Mouse (Mus musculus): Measurements from ENCODE around the gene Ppp3ca. TPM values are rescaled to one million over a fixed set of nuclear protein-coding genes. Genes with fewer than 3 reads are reported as not detected.

The Ppp3ca gene
- total and polyA plus RNA-seq, 3 experiments = 63.4 to 143 (median 130) TPM

- DNase-seq (ENCODE audit: extremely low read depth) = no peak
- TF ChIP-seq BHLHE40 (IDR thresholded peaks at IDR 0.05; ENCODE audit: low read depth, low read length) (no peak), ZC3H11A (IDR thresholded peaks at IDR 0.05; ENCODE audit: low read depth, low read length) (no peak), MAX (IDR thresholded peaks at IDR 0.05; ENCODE audit: low read length) (no peak), RAD21 (IDR thresholded peaks at IDR 0.05; ENCODE audit: low read depth, low read length) (no peak), SMC3 (IDR thresholded peaks at IDR 0.05; ENCODE audit: low read depth, low read length) (no peak), USF1 (IDR thresholded peaks at IDR 0.05; ENCODE audit: low read depth, low read length) (no peak), UBTF (IDR thresholded peaks at IDR 0.05; ENCODE audit: low read depth, low read length) (no peak), EP300 (IDR thresholded peaks at IDR 0.05; ENCODE audit: low read length) (no peak), E2F4 (IDR thresholded peaks at IDR 0.05; ENCODE audit: insufficient replicate concordance, low read depth, low read length) (no peak), KAT2A (IDR thresholded peaks at IDR 0.05; ENCODE audit: insufficient replicate concordance, low read length) (no peak), ZKSCAN1 (IDR thresholded peaks at IDR 0.05; ENCODE audit: borderline replicate concordance, low read depth, low read length) (no peak), ZMIZ1 (IDR thresholded peaks at IDR 0.05; ENCODE audit: low read depth, low read length) (no peak), SIN3A (IDR thresholded peaks at IDR 0.05; ENCODE audit: low read length) (no peak), GABPA (IDR thresholded peaks at IDR 0.05; ENCODE audit: insufficient replicate concordance, low read depth, low read length) (no peak), JUN (IDR thresholded peaks at IDR 0.05; ENCODE audit: insufficient read depth, low read depth, low read length) (no peak), NRF1 (IDR thresholded peaks at IDR 0.05; ENCODE audit: low read depth, low read length) (no peak)
- Histone ChIP-seq H3K9me3 (replicated peaks; ENCODE audit: low read length) (no peaks in the 10 kb centered on the region), H3K9ac (ENCODE audit: insufficient read depth, low read depth) (no peak overlapping the region), H3K4me2 (ENCODE audit: insufficient read depth, low read depth, poor library complexity, severe bottlenecking) (no peak overlapping the region), H3K27me3 (replicated peaks) (no peaks in the 10 kb centered on the region), H3K4me1 (ENCODE audit: control insufficient read depth in 1 of 2, insufficient read depth in 2 of 2) (peaks cover 16 to 17% of the 10 kb centered on the region in 2 experiments), H3K27ac (ENCODE audit: insufficient read depth, low read depth) (no peak overlapping the region), H3K79me2 (replicated peaks; ENCODE audit: control insufficient read depth, extremely low read depth, insufficient read depth, poor library complexity, severe bottlenecking) (no peaks in the 10 kb centered on the region), H3K4me3 (replicated peaks in 1 of 3; ENCODE audit: low read depth in 2 of 3, low read length in 2 of 3, poor library complexity in 1 of 3) (no peak overlapping the region), H3K36me3 (replicated peaks in 1 of 2; ENCODE audit: control insufficient read depth in 1 of 2, insufficient read depth in 1 of 2, low read length in 1 of 2) (no peaks in the 10 kb centered on the region)
- in situ Hi-C loops (cut with MboI; ENCODE audit: low pct_ligation_motif_present, low pct_unique_long_range_greater_than_20kb, low sequenced_read_pairs) (no loop called here), dilution Hi-C loops (cut with MboI; ENCODE audit: extremely low pct_ligation_motif_present, extremely low pct_unique_long_range_greater_than_20kb, low sequenced_read_pairs) (no loop called here)
Measured at GRCm38 (mm10) chr3:136945550-136945949, 275.6 kb downstream of the Ppp3ca start.

DNA sequence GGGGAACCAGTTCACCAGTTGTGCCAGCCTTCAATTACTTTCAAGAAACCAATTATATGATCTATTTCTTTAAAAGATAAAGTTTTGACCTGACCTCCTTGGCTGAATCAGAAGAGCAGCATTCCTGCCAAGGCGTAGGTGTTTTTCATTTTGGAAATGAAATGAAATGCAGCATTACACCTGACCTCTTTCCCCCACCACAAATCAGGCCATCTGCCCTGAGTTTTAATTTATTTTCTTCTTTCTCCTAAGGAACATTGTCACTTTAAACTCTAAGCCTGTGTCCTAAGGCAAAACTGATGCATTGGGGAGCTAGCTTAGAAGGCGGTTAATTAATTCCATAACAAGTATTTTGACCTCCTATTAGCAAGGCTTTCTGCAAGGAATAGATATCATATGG, 276.7 kb downstream of the Ppp3ca start:
- TF ChIP-seq USF1 (IDR thresholded peaks at IDR 0.05; ENCODE audit: low read depth, low read length) (no peak), POLR2A (IDR thresholded peaks at IDR 0.05; ENCODE audit: low read depth, low read length) (no peak), TCF12 (IDR thresholded peaks at IDR 0.05; ENCODE audit: low read depth, low read length) (no peak), JUND (conservative IDR thresholded peaks at IDR 0.05; ENCODE audit: low read depth, low read length) (no peak), MEF2A (IDR thresholded peaks at IDR 0.05; ENCODE audit: borderline replicate concordance, low read depth, low read length) (no peak), HCFC1 (IDR thresholded peaks at IDR 0.05; ENCODE audit: low read depth, low read length) (no peak), CHD1 (IDR thresholded peaks at IDR 0.05; ENCODE audit: low read depth, low read length) (no peak), MAX (IDR thresholded peaks at IDR 0.05; ENCODE audit: low read length) (no peak), MAFK (IDR thresholded peaks at IDR 0.05; ENCODE audit: insufficient replicate concordance, low read length) (no peak), ETS1 (conservative IDR thresholded peaks at IDR 0.05; ENCODE audit: low read depth, low read length) (no peak), RCOR1 (conservative IDR thresholded peaks at IDR 0.05; ENCODE audit: low read depth, low read length) (no peak)
- dilution Hi-C loops (cut with MboI; ENCODE audit: extremely low pct_ligation_motif_present, extremely low pct_unique_long_range_greater_than_20kb, low sequenced_read_pairs) = no loop called here

More for the DNA sequence above, 276.7 kb downstream of the Ppp3ca start:
- DNase-seq (ENCODE audit: extremely low read depth) = no peak
- no peaks in the 10 kb centered on the region for H3K79me2 ChIP-seq (replicated peaks; ENCODE audit: control insufficient read depth, extremely low read depth, insufficient read depth, poor library complexity, severe bottlenecking)
- H3K4me2 ChIP-seq (ENCODE audit: insufficient read depth, low read depth, poor library complexity, severe bottlenecking) = no peak overlapping the region
- no peaks in the 10 kb centered on the region for H3K9me3 ChIP-seq (replicated peaks; ENCODE audit: low read length)
- no peak overlapping the region for H3K9ac ChIP-seq (ENCODE audit: insufficient read depth, low read depth)
- peaks cover 6 to 8% of the 10 kb centered on the region in 2 experiments for H3K4me1 ChIP-seq (ENCODE audit: control insufficient read depth in 1 of 2, insufficient read depth in 2 of 2)
- in situ Hi-C loops (cut with MboI; ENCODE audit: low pct_ligation_motif_present, low pct_unique_long_range_greater_than_20kb, low sequenced_read_pairs) = no loop called here
- H3K27ac ChIP-seq (ENCODE audit: insufficient read depth, low read depth) = no peak overlapping the region
- H3K4me3 ChIP-seq (replicated peaks in 1 of 3; ENCODE audit: low read depth in 2 of 3, low read length in 2 of 3, poor library complexity in 1 of 3) = no peak overlapping the region
- no peaks in the 10 kb centered on the region for H3K36me3 ChIP-seq (replicated peaks in 1 of 2; ENCODE audit: control insufficient read depth in 1 of 2, insufficient read depth in 1 of 2, low read length in 1 of 2)
- no peaks in the 10 kb centered on the region for H3K27me3 ChIP-seq (replicated peaks)

All from CH12.LX (cell line).